In the genomic region with DNA sequence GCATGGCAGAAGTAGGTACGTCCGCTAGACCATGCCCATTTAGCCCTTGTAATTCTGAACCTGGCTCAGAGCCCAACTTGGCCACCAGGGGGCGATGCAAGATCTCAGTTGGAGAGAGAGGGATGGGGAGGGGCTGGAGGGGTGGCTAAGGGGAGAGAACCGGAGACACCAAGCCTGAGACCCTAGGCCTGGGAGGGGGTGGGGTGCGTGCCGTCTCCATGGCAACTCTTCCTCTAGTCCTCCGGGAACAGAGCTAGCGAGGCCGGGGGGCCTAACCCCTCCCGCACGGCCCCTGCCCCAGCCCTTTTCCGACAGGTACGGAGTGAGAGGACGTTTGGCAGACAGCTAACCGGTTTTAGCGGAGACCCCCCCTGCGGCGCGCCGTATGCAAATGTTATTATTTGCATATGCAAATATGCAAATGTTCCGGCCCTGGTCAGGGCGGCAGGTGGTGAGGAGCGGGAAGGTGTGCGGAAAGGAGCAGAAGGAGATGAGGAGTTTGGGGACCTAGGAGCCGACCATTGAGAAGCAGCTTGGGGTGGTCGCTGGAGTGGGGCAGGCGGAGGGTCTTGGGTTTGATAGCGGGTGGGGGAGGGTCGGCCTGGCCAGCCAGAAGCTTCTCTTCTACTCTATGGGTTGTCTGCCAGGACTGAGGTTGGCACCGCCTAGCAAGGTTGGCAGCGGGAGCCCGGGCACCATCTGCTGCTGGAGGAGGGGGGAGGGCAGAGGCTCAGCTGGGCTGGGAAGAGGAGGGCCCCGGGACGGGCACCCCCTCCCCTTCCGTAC, we compare ENCODE assay signal across 8 mouse cellular contexts. TPM values are rescaled to one million over a fixed set of nuclear protein-coding genes. Genes with fewer than 3 reads are reported as not detected.
DNase-seq lines count a peak whose midpoint lies in the region; ATAC-seq lines count a peak whose summit lies in the region.

No protein-coding gene starts in this region.

- no peak overlapping the region for H3K27ac ChIP-seq in brown adipose tissue, adult 24 weeks (replicated peaks; ENCODE audit: low read depth, low read length)
- H3K27ac ChIP-seq in heart, embryonic 16.5 days (ENCODE audit: low read length) = no peak overlapping the region
- no peak overlapping the region for H3K27ac ChIP-seq in liver, embryonic 13.5 days
- 0 out of 2 replicates have a peak overlapping the region, but pooled peaks have one; percentile 16 for H3K27ac ChIP-seq in stomach, embryonic 15.5 days

- peak; percentile 88 to 92 for DNase-seq in kidney, postnatal 25 days
- peak; percentile 68 for DNase-seq in liver, embryonic 13.5 days
- peak; percentile 99 for DNase-seq in neural tube, embryonic 10.5 days (ENCODE audit: extremely low spot score, low spot score)

- H3K4me1 ChIP-seq in brown adipose tissue, adult 24 weeks (ENCODE audit: control insufficient read depth, insufficient read depth, insufficient read length, low read length) = no peaks in the 10 kb centered on the region; the same call in 1 of the 2 replicates
- peaks cover 30% of the 10 kb centered on the region for H3K4me1 ChIP-seq in heart, embryonic 16.5 days (ENCODE audit: control insufficient read depth, insufficient read depth, low read length)
- H3K4me1 ChIP-seq in liver, embryonic 13.5 days (replicated peaks) = peaks cover 42% of the 10 kb centered on the region
- H3K4me1 ChIP-seq in stomach, embryonic 15.5 days = peaks cover 51% of the 10 kb centered on the region

- ATAC-seq in CD4-positive, CD25-positive, alpha-beta regulatory T cell, adult 4 months = peak; percentile 46
- ATAC-seq in erythroid progenitor cell, adult 5-6 weeks (replicated peaks; ENCODE audit: low FRiP score, poor library complexity, severe bottlenecking) = 0 out of 2 replicates have a peak, but pooled peaks have one; percentile 39
- peak; percentile 55; the same call in 1 of the 2 replicates for ATAC-seq in heart, embryonic 16.5 days (replicated peaks; ENCODE audit: extremely low read depth, insufficient read depth, low FRiP score)
- 0 out of 2 replicates have a peak, but pooled peaks have one; percentile 27 for ATAC-seq in liver, embryonic 13.5 days (ENCODE audit: low read depth)
- peak; percentile 12 for ATAC-seq in stomach, embryonic 15.5 days (ENCODE audit: insufficient read depth, low FRiP score, low read depth)

- H3K9ac ChIP-seq in heart, embryonic 16.5 days (ENCODE audit: low read length) = peak overlapping the region; percentile 23; the same call in 1 of the 2 replicates
- peak overlapping the region; percentile 38; the same call in 1 of the 2 replicates for H3K9ac ChIP-seq in liver, embryonic 13.5 days
- no peak overlapping the region for H3K9ac ChIP-seq in stomach, embryonic 15.5 days

- H3K4me2 ChIP-seq in heart, embryonic 16.5 days (ENCODE audit: low read depth, low read length) = peak overlapping the region; percentile 80
- peak overlapping the region; percentile 71 for H3K4me2 ChIP-seq in liver, embryonic 13.5 days
- H3K4me2 ChIP-seq in stomach, embryonic 15.5 days = peak overlapping the region; percentile 83

- H3K9me3 ChIP-seq in heart, embryonic 16.5 days (replicated peaks; ENCODE audit: control insufficient read depth, low read length) = no peaks in the 10 kb centered on the region
- H3K9me3 ChIP-seq in liver, embryonic 13.5 days (replicated peaks) = no peaks in the 10 kb centered on the region
- no peaks in the 10 kb centered on the region for H3K9me3 ChIP-seq in stomach, embryonic 15.5 days

- H3K4me3 ChIP-seq in brown adipose tissue, adult 24 weeks (ENCODE audit: insufficient read depth, low read depth, low read length) = peak overlapping the region; percentile 17
- H3K4me3 ChIP-seq in heart, embryonic 16.5 days (ENCODE audit: low read length) = peak overlapping the region; percentile 52
- peak overlapping the region; percentile 48 for H3K4me3 ChIP-seq in liver, embryonic 13.5 days (replicated peaks)
- H3K4me3 ChIP-seq in stomach, embryonic 15.5 days (replicated peaks) = peak overlapping the region; percentile 39

- H3K36me3 ChIP-seq in heart, embryonic 16.5 days (ENCODE audit: control insufficient read depth, insufficient read depth) = no peaks in the 10 kb centered on the region
- no peaks in the 10 kb centered on the region for H3K36me3 ChIP-seq in liver, embryonic 13.5 days
- H3K36me3 ChIP-seq in stomach, embryonic 15.5 days = no peaks in the 10 kb centered on the region

- H3K27me3 ChIP-seq in heart, embryonic 16.5 days (ENCODE audit: control insufficient read depth, insufficient read depth, low read length) = peaks cover 55% of the 10 kb centered on the region
- H3K27me3 ChIP-seq in liver, embryonic 13.5 days = peaks cover 81% of the 10 kb centered on the region
- peaks cover 64% of the 10 kb centered on the region for H3K27me3 ChIP-seq in stomach, embryonic 15.5 days (replicated peaks)

- 1% methylated on average over 35 of the region's 35 CpGs for WGBS in heart, embryonic 16.5 days
- WGBS in liver, embryonic 13.5 days (ENCODE audit: insufficient replicate concordance) = 3% methylated on average over 35 of the region's 35 CpGs
- 1% methylated on average over 35 of the region's 35 CpGs for WGBS in stomach, embryonic 15.5 days

RNA-seq across cellular contexts. Expression of a gene that starts 5.5 kb away (rescaled TPM):
- polyA plus RNA-seq in CD4-positive, CD25-positive, alpha-beta regulatory T cell, adult 4 months (2017; shearing (Covaris generic)) = not detected
- 13.0 and 14.5 TPM in 2 replicates for polyA plus RNA-seq in brown adipose tissue, adult 24 weeks (2012; ENCODE audit: insufficient read depth, insufficient read length, missing spikeins)
- total RNA-seq in erythroid progenitor cell, adult 5-6 weeks (2015; ENCODE audit: low replicate concordance) = not detected in 2 replicates
- not detected in 2 replicates for total RNA-seq in erythroid progenitor cell, adult 5-6 weeks (2017; ENCODE audit: low replicate concordance)
- 59.8 and 72.0 TPM in 2 replicates for polyA plus RNA-seq in heart, embryonic 16.5 days (2015; fragmentation: Nextera tagmentation; extraction: Ambion mirVana)
- polyA plus RNA-seq in liver, embryonic 13.5 days (2015; fragmentation: Nextera tagmentation; extraction: Ambion mirVana) = 1.9 and 2.8 TPM in 2 replicates
- polyA plus RNA-seq in stomach, embryonic 15.5 days (2015; fragmentation: Nextera tagmentation; extraction: Ambion mirVana) = 92.8 and 117 TPM in 2 replicates

RNA-seq across cellular contexts. Expression of a gene that starts 7.8 kb away (rescaled TPM):
- 1 to 10 TPM; 1.0 to 1.2 TPM for polyA plus RNA-seq in CD4-positive, CD25-positive, alpha-beta regulatory T cell, adult 4 months (2017; shearing (Covaris generic))
- polyA plus RNA-seq in brown adipose tissue, adult 24 weeks (2012; ENCODE audit: insufficient read depth, insufficient read length, missing spikeins) = 3.8 and 4.8 TPM in 2 replicates
- total RNA-seq in erythroid progenitor cell, adult 5-6 weeks (2015; ENCODE audit: low replicate concordance) = not detected in 2 replicates
- total RNA-seq in erythroid progenitor cell, adult 5-6 weeks (2017; ENCODE audit: low replicate concordance) = not detected in 2 replicates
- polyA plus RNA-seq in heart, embryonic 16.5 days (2015; fragmentation: Nextera tagmentation; extraction: Ambion mirVana) = 0.46 and 0.84 TPM in 2 replicates
- polyA plus RNA-seq in liver, embryonic 13.5 days (2015; fragmentation: Nextera tagmentation; extraction: Ambion mirVana) = 0.17 and 0.47 TPM in 2 replicates
- 0.92 and 1.7 TPM in 2 replicates for polyA plus RNA-seq in stomach, embryonic 15.5 days (2015; fragmentation: Nextera tagmentation; extraction: Ambion mirVana)

RNA-seq across cellular contexts. Expression of a gene that starts 13.0 kb away (rescaled TPM):
- polyA plus RNA-seq in CD4-positive, CD25-positive, alpha-beta regulatory T cell, adult 4 months (2017; shearing (Covaris generic)) = 10 to 100 TPM; 55.4 to 78.3 TPM
- polyA plus RNA-seq in brown adipose tissue, adult 24 weeks (2012; ENCODE audit: insufficient read depth, insufficient read length, missing spikeins) = 15.5 and 16.7 TPM in 2 replicates
- total RNA-seq in erythroid progenitor cell, adult 5-6 weeks (2015; ENCODE audit: low replicate concordance) = 17.2 and 28.1 TPM in 2 replicates
- total RNA-seq in erythroid progenitor cell, adult 5-6 weeks (2017; ENCODE audit: low replicate concordance) = 21.4 and 24.8 TPM in 2 replicates
- 127 and 132 TPM in 2 replicates for polyA plus RNA-seq in heart, embryonic 16.5 days (2015; fragmentation: Nextera tagmentation; extraction: Ambion mirVana)
- polyA plus RNA-seq in liver, embryonic 13.5 days (2015; fragmentation: Nextera tagmentation; extraction: Ambion mirVana) = 133 and 142 TPM in 2 replicates
- 142 and 144 TPM in 2 replicates for polyA plus RNA-seq in stomach, embryonic 15.5 days (2015; fragmentation: Nextera tagmentation; extraction: Ambion mirVana)

RNA-seq across cellular contexts. Expression of a gene that starts 25.1 kb away (rescaled TPM):
- not detected for polyA plus RNA-seq in CD4-positive, CD25-positive, alpha-beta regulatory T cell, adult 4 months (2017; shearing (Covaris generic))
- polyA plus RNA-seq in brown adipose tissue, adult 24 weeks (2012; ENCODE audit: insufficient read depth, insufficient read length, missing spikeins) = not detected in 2 replicates
- not detected in 2 replicates for total RNA-seq in erythroid progenitor cell, adult 5-6 weeks (2015; ENCODE audit: low replicate concordance)
- total RNA-seq in erythroid progenitor cell, adult 5-6 weeks (2017; ENCODE audit: low replicate concordance) = not detected in 2 replicates
- polyA plus RNA-seq in heart, embryonic 16.5 days (2015; fragmentation: Nextera tagmentation; extraction: Ambion mirVana) = 1.2 and 1.4 TPM in 2 replicates
- 0.13 TPM in 2 replicates for polyA plus RNA-seq in liver, embryonic 13.5 days (2015; fragmentation: Nextera tagmentation; extraction: Ambion mirVana)
- polyA plus RNA-seq in stomach, embryonic 15.5 days (2015; fragmentation: Nextera tagmentation; extraction: Ambion mirVana) = 5.0 and 5.4 TPM in 2 replicates
